Mouse (Mus musculus) spleen, adult 2 months (tissue): ENCODE measurements around the gene Defb13. TPM values are rescaled to one million over a fixed set of nuclear protein-coding genes. Genes with fewer than 3 reads are reported as not detected.
"Not testable (repeated sequence)": the region's sequence is repeated elsewhere in the genome, so short reads cannot be mapped to it uniquely, and the experiment has no call there.

Source experiments
- DNase-seq, 2 experiments: peaks; one replicate each; pipeline versions ENCODE4 v3.0.0 to v3.0.0-alpha.2; 2012 to 2021; ENCODE audit warnings: low spot score in 2 of 2, low read depth in 1 of 2
- H3K27ac ChIP-seq: fragments of 200-500 bp; 2 replicates; pipeline ENCODE4 v1.5.1; 2012; ENCODE audit warnings: low read length, inconsistent platforms; ENCODE audit not compliant: insufficient read depth
- H3K27me3 ChIP-seq: fragments of 200-500 bp; 2 replicates; pipeline ENCODE4 v1.6.1; 2012; ENCODE audit warnings: mild to moderate bottlenecking, moderate library complexity, low read length, inconsistent platforms; ENCODE audit not compliant: control insufficient read depth, insufficient read depth
- H3K36me3 ChIP-seq: fragments of 200-500 bp; 2 replicates; pipeline ENCODE4 v1.6.1; 2012; ENCODE audit warnings: mild to moderate bottlenecking, low read length, inconsistent platforms; ENCODE audit not compliant: control insufficient read depth, insufficient read depth
- H3K4me1 ChIP-seq: fragments of 200-500 bp; 2 replicates; pipeline ENCODE4 v1.6.1; 2011; ENCODE audit warnings: inconsistent platforms; ENCODE audit not compliant: control insufficient read depth, insufficient read depth, insufficient read length
- H3K4me3 ChIP-seq: fragments of 200-500 bp; 2 replicates; pipeline ENCODE4 v1.5.1; 2011; ENCODE audit warnings: mild to moderate bottlenecking, inconsistent platforms; ENCODE audit not compliant: insufficient read depth, insufficient read length; ENCODE audit errors: extremely low read depth
- CTCF ChIP-seq: fragments of 200-500 bp; IDR thresholded peaks from 2 replicates; pipeline ENCODE4 v1.5.1; 2011; ENCODE audit warnings: mild to moderate bottlenecking, inconsistent platforms; ENCODE audit not compliant: insufficient read depth, insufficient read length, insufficient replicate concordance; ENCODE audit errors: extremely low read depth
- POLR2A ChIP-seq: fragments of 200-500 bp; IDR thresholded peaks from 2 replicates; pipeline ENCODE4 v1.6.1; 2011; ENCODE audit warnings: low read depth, low read length, inconsistent platforms
- WGBS: fragments of 180-500 bp; shearing (Covaris S2); methylation state at CpG from one replicate; pipeline ENCODE4 v1.1.7; 2018; 5-methylcytosine and 5-hydroxymethylcytosine counted together
- polyA plus RNA-seq: library from polyadenylated mRNA; depleted of rRNA; stranded (reverse); fragments of >200 nt; gene quantifications from 2 replicates; pipeline ENCODE4 v1.2.3, GENCODE M21; 2012; rRNA removed

The Defb13 gene
- polyA plus RNA-seq = not detected in 2 replicates

DNA sequence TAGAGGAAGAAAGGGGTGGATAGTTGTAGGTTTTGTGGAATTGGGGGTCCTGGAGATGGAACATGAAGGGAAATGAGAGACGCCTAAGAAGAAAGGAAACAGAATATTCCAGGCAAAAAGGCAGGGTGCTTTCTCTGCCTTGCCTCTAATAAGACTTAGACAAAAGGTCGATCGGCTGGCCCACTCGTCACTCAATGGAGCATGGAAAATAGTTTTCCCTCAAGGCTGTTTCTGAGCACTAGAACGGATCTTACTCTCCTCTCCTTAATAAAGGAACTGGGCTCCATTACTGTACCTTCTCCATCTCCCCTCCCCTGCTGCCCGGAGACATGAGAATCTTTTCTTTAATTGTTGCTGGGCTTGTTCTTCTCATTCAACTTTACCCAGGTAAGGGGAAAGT, at the start of gene Defb13:
TSS of gene Defb13 (plus strand) at position 301 of the 400 bp plus-strand sequence.
- Histone ChIP-seq H3K27me3 (no peaks in the 10 kb centered on the region), H3K36me3 (no peaks in the 10 kb centered on the region)
- WGBS = 92% methylated on average over 6 of the region's 6 CpGs

DNA sequence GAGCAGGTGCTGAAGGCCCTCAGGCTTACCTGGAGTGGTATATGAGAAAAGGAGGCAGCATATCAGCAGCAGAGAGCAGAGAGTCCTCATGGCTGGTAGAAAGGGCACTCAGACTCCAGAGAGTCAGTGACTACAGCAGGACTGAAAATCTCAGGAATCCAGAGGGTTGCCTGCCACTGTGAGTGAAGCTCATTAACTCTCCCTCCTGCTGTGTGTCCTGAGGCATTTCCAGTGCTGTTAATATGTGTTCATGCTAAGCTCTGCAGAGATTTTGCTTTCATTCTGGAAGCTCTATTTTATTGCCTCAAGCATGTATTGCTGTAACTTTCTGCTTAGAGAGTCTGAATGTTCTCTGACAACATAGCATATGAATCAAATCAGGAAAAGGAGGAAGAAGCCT, 40.3 kb upstream of the Defb13 start, which contains the start of gene Defb11:
TSS of gene Defb11 (minus strand) at position 123 of the 400 bp plus-strand sequence.
- DNase-seq, H3K27ac ChIP-seq, H3K4me3 ChIP-seq, H3K27me3 ChIP-seq, H3K36me3 ChIP-seq, H3K4me1 ChIP-seq: not testable (repeated sequence)

More for the DNA sequence above, at the start of gene Defb13:
- no peak within 1 kb of the TSS for H3K27ac ChIP-seq
- no peak for DNase-seq
- H3K4me3 ChIP-seq = no peak within 1 kb of the TSS
- no peaks in the 10 kb centered on the region for H3K4me1 ChIP-seq
- TF ChIP-seq POLR2A = no peak
- no peak for TF ChIP-seq CTCF

DNA sequence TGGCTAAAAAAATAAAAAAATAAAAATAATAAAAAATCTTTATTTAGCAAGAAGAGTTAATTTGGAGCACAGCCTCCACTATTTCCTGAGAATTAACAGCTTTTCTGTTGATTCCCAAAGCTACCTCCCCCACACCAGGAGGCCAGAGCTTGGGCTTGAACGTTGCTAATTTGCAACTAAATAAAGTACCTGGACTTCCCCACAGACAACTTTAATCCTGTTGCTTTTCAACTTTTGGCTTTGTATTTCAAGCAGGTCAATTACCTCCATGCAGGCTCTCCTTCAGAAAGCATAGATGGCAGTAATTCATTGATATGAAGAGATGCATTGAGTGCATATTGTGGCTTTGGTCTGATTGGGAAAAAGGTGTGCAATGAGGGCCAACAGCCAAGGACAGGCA, 34.6 kb upstream of the Defb13 start:
- H3K4me1 ChIP-seq = no peaks in the 10 kb centered on the region
- H3K4me3 ChIP-seq = no peak overlapping the region
- H3K36me3 ChIP-seq = no peaks in the 10 kb centered on the region
- H3K27me3 ChIP-seq = no peaks in the 10 kb centered on the region
- WGBS = 17% methylated on average over 1 of the region's 1 CpGs
- no peak for TF ChIP-seq CTCF
- no peak for TF ChIP-seq POLR2A
- DNase-seq = no peak
- H3K27ac ChIP-seq = no peak overlapping the region

DNA sequence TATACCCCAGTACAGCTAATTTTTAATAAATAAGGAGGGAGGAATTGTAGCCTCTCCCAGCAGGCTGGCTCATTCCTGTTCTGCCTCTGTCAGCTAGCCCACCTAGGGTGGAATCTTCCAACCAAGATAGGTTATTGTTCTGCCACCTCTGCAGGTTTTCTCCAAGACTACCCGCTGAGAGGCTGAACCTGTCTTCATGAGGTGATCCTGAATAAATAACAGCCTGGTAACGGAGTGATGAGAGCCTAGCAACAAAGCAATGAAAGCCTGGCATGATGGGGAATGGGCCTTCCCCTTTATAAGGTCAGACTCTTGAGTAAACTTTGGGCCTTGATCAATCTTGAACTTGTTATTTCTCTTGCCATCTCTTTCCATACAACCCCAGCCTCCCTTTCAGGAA, 34.0 kb upstream of the Defb13 start:
- H3K27me3 ChIP-seq = no peaks in the 10 kb centered on the region
- no peak overlapping the region for H3K27ac ChIP-seq
- H3K4me3 ChIP-seq = no peak overlapping the region
- no peak for DNase-seq
- 29% methylated on average over 2 of the region's 2 CpGs for WGBS
- no peaks in the 10 kb centered on the region for H3K4me1 ChIP-seq
- H3K36me3 ChIP-seq = no peaks in the 10 kb centered on the region
- no peak for TF ChIP-seq POLR2A
- TF ChIP-seq CTCF = no peak

DNA sequence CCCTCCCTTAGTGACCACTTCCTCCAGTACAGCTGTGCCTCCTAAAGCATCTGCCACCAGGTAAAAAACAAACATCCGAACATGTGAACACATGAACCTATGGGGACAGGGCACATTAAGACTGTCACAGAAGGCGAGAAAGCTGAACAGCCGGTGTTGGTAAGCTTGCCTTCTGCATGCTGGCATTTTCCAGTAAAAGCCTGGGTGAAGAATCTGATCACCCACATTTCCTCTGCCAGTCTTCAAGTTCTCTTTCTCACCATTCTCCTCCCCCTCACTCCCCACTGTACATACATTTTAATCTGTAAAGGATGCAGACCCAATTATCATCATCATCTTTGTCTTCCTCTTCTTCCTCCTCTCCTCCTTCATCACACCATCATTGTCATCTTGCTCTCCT, 30.9 kb upstream of the Defb13 start:
- TF ChIP-seq CTCF (no peak), POLR2A (no peak)
- no peaks in the 10 kb centered on the region for H3K4me1 ChIP-seq
- no peaks in the 10 kb centered on the region for H3K36me3 ChIP-seq
- H3K4me3 ChIP-seq = no peak overlapping the region
- no peak for DNase-seq
- H3K27ac ChIP-seq = no peak overlapping the region
- H3K27me3 ChIP-seq = no peaks in the 10 kb centered on the region
- WGBS = 83% methylated on average over 3 of the region's 3 CpGs

DNA sequence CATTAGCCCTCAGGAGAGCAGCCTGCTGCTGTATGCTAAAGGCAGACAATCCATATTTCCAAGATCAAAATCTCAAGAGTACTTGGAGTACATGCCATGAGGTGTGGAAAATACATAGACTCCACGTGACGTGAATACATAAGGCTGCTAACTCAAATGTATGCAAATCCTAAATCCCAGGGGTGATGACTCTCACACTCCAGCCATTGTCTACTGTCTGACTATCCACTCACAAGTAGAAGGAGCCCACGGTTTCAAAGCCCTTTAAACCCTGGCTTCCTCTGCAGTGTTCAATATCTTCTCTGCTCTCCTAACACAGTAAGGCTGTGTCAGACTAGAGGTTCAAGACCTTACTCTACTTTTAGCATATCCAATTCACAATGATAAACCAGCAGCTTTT, 15.8 kb upstream of the Defb13 start:
- H3K27me3 ChIP-seq, H3K4me3 ChIP-seq, H3K27ac ChIP-seq, DNase-seq, H3K4me1 ChIP-seq, H3K36me3 ChIP-seq: not testable (repeated sequence)
- WGBS = 81% methylated on average over 3 of the region's 3 CpGs

DNA sequence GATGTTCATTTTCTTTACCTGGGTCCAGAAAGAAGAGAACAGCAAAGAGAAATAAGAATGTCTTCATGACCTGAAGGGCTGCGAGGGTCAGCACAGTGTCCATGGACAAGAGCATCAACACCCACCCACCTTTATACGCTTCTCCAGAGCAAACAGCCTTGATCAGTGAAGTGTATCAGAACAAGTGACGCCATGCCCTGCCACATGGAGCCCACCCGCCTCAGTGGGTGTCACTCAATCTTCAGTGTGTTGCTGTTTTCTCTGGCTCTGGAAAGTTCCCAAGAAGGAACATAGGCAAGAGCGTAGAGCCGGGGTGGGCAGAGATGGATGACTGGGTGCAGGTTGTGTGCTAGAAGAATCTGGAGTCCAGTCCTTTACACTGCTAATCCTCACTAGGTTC, 14.0 kb upstream of the Defb13 start, which contains the start of gene Defb15:
TSS of gene Defb15 (minus strand) at position 101 of the 400 bp plus-strand sequence.
- Histone ChIP-seq H3K4me1 (no peaks in the 10 kb centered on the region), H3K27ac (no peak within 1 kb of the TSS), H3K36me3 (no peaks in the 10 kb centered on the region), H3K4me3 (no peak within 1 kb of the TSS), H3K27me3 (no peaks in the 10 kb centered on the region)
- TF ChIP-seq CTCF = no peak
- no peak for DNase-seq
- 78% methylated on average over 6 of the region's 6 CpGs for WGBS

DNA sequence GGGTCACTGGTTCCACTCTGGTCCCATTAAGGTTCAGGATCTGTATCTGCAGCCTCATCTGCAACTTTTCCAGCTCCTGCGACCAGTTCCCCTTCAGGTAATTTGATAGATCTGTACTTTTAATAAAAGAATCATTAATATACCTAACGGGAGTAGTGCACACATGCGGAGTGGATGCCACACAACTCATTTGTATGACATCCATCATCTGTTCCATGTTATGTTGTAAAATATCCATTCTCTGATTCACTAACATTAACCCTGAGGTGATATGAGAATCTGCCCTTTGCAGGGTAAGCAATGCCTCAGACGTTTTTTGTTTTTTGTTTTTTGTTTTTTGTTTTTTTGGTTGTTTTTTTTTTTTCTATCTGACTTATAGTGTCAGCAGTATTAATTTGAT, 8.5 kb upstream of the Defb13 start, which contains the start of gene Defb35:
TSS of gene Defb35 (plus strand) at position 301 of the 400 bp plus-strand sequence.
- H3K36me3 ChIP-seq, H3K27ac ChIP-seq, H3K27me3 ChIP-seq, H3K4me1 ChIP-seq, H3K4me3 ChIP-seq, DNase-seq: not testable (repeated sequence)
- WGBS = 82% methylated on average over 4 of the region's 4 CpGs
